Mouse (Mus musculus) thymus, postnatal 10 days (tissue): ENCODE results near the gene Oas1a.
"Not testable (repeated sequence)": the region's sequence is repeated elsewhere in the genome, so short reads cannot be mapped to it uniquely, and the experiment has no call there.

ENCODE experiments used
- DNase-seq, 2 experiments: peaks; one replicate each; pipeline ENCODE4 v3.0.0; 2021; ENCODE audit warnings: low spot score in 2 of 2

The Oas1a gene

GRCm38 (mm10) chr5:120906791-120907733 lies at the start of gene Oas1a:
Gene Oas1a (minus strand): TSS chr5:120907521.
- DNase-seq: not testable (repeated sequence)

- DNase-seq: peak in 1 of 2 experiments; percentile 18
These were observed 46.7 kb upstream of the Oas1a start for GRCm38 (mm10) chr5:120953974-120954373.

- DNase-seq: no peak
These were observed 45.0 kb upstream of the Oas1a start for GRCm38 (mm10) chr5:120952242-120952770.

- DNase-seq: no peak
These were observed 34.8 kb upstream of the Oas1a start for GRCm38 (mm10) chr5:120942076-120942475.

- no peak for DNase-seq
These were observed 31.3 kb upstream of the Oas1a start for GRCm38 (mm10) chr5:120938586-120938985.

GRCm38 (mm10) chr5:120937841-120938240 lies 30.5 kb upstream of the Oas1a start:
- DNase-seq: no peak

- no peak for DNase-seq
These were observed 26.6 kb upstream of the Oas1a start for GRCm38 (mm10) chr5:120933966-120934365.

GRCm38 (mm10) chr5:120927036-120927435 lies 19.7 kb upstream of the Oas1a start:
- DNase-seq: no peak

GRCm38 (mm10) chr5:120926311-120926710 lies 19.0 kb upstream of the Oas1a start:
- not testable (repeated sequence) for DNase-seq

GRCm38 (mm10) chr5:120924520-120924919 lies 17.2 kb upstream of the Oas1a start:
- DNase-seq: not testable (repeated sequence)

- no peak for DNase-seq
These were observed 16.6 kb upstream of the Oas1a start for GRCm38 (mm10) chr5:120923969-120924368.

GRCm38 (mm10) chr5:120920296-120920695 lies 13.0 kb upstream of the Oas1a start:
- DNase-seq: no peak

GRCm38 (mm10) chr5:120919156-120919935 lies 12.0 kb upstream of the Oas1a start:
- DNase-seq: not testable (repeated sequence)

- DNase-seq: not testable (repeated sequence)
These were observed 6.9 kb upstream of the Oas1a start, which contains the start of gene Oas1d for GRCm38 (mm10) chr5:120914204-120914603. Gene Oas1d (plus strand): TSS chr5:120914536.

GRCm38 (mm10) chr5:120908196-120908920 lies 1.0 kb upstream of the Oas1a start:
- no peak for DNase-seq

- DNase-seq: no peak
These were observed 5.3 kb downstream of the Oas1a start for GRCm38 (mm10) chr5:120902056-120902455.

- DNase-seq: no peak
These were observed 6.7 kb downstream of the Oas1a start for GRCm38 (mm10) chr5:120900666-120901065.

- no peak for DNase-seq
These were observed 8.6 kb downstream of the Oas1a start for GRCm38 (mm10) chr5:120898726-120899125.

- no peak for DNase-seq
These were observed 9.0 kb downstream of the Oas1a start for GRCm38 (mm10) chr5:120898307-120898706.

- DNase-seq: no peak
These were observed 12.0 kb downstream of the Oas1a start for GRCm38 (mm10) chr5:120895231-120895900.

GRCm38 (mm10) chr5:120894692-120895091 lies 12.6 kb downstream of the Oas1a start:
- not testable (repeated sequence) for DNase-seq
